Mouse (Mus musculus): Measurements from ENCODE around the gene Fam57b. TPM values are rescaled to one million over a fixed set of nuclear protein-coding genes. Genes with fewer than 3 reads are reported as not detected.

Gene Fam57b
- total RNA-seq, 1 experiment = 1.9 TPM

DNA sequence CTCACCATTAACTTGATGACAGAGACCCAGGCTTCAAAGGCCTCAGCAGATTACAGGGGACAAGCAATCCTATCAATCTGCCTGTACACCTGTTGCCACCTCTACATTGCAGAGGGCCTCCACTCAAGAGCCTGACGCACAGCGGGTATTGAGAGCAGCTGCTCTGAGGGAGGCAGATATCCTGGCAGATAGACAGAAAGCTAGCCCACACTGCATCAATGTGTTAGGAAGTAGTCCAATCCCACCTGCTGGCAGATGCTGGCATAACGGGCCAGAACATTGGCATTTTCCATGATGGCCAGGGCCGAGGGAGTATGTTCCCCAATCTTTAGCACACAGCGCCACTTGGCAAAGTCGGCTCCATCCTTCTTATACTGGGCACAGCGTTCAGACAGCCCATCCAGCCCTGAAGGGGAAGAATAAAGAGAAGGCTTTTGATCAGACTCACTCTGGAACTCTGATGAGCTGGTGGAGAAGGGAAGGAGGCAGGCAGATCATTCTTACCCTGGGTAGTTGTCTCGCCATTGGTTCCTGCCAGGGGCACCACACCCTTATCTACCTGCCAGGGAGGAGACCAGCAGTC, 1.0 kb upstream of the Fam57b start:
- no peak for TF ChIP-seq HCFC1 (IDR thresholded peaks at IDR 0.05; ENCODE audit: borderline replicate concordance, insufficient read depth, low read length)
- TF ChIP-seq ZC3H11A (IDR thresholded peaks at IDR 0.05; ENCODE audit: borderline replicate concordance, low read depth, low read length) = no peak
- TF ChIP-seq ZNF384 (IDR thresholded peaks at IDR 0.05; ENCODE audit: low read depth, low read length) = no peak
- no peak for TF ChIP-seq MAFK (IDR thresholded peaks at IDR 0.05; ENCODE audit: insufficient read depth, low read depth, low read length)
- TF ChIP-seq CHD2 (IDR thresholded peaks at IDR 0.05; ENCODE audit: low read depth, low read length) = no peak
- in situ Hi-C loops (cut with MboI; ENCODE audit: low sequenced_read_pairs in 2 of 2, unreplicated experiment in 2 of 2) = no loop called here
- Histone ChIP-seq H3K9me3 (ENCODE audit: control insufficient read depth, insufficient read depth, low read depth, low read length) (no peaks in the 10 kb centered on the region), H3K4me1 (ENCODE audit: control insufficient read depth in 2 of 2, insufficient read depth in 2 of 2, low read length in 2 of 2, poor library complexity in 1 of 2) (peaks cover 0 to 13% of the 10 kb centered on the region in 2 experiments; a peak in 1 of 4 replicates), H3K9ac (ENCODE audit: insufficient read depth, low read depth, low read length, poor library complexity, severe bottlenecking) (0 out of 2 replicates have a peak overlapping the region, but pooled peaks have one; percentile 13), H3K4me3 (ENCODE audit: insufficient read depth in 1 of 2, low read depth in 1 of 2, low read length in 2 of 2, poor library complexity in 1 of 2, severe bottlenecking in 1 of 2) (peak overlapping the region; percentile 91 to 96; a peak in 2 of 4 replicates), H3K36me3 (ENCODE audit: control insufficient read depth, insufficient read depth, low read length, poor library complexity, severe bottlenecking) (peaks cover 34% of the 10 kb centered on the region), H3K27ac (ENCODE audit: insufficient read depth, low read depth, low read length, poor library complexity, severe bottlenecking) (peak overlapping the region; percentile 16; the same call in 1 of the 2 replicates)
- DNase-seq (ENCODE audit: low read depth, low spot score) = no peak

DNA sequence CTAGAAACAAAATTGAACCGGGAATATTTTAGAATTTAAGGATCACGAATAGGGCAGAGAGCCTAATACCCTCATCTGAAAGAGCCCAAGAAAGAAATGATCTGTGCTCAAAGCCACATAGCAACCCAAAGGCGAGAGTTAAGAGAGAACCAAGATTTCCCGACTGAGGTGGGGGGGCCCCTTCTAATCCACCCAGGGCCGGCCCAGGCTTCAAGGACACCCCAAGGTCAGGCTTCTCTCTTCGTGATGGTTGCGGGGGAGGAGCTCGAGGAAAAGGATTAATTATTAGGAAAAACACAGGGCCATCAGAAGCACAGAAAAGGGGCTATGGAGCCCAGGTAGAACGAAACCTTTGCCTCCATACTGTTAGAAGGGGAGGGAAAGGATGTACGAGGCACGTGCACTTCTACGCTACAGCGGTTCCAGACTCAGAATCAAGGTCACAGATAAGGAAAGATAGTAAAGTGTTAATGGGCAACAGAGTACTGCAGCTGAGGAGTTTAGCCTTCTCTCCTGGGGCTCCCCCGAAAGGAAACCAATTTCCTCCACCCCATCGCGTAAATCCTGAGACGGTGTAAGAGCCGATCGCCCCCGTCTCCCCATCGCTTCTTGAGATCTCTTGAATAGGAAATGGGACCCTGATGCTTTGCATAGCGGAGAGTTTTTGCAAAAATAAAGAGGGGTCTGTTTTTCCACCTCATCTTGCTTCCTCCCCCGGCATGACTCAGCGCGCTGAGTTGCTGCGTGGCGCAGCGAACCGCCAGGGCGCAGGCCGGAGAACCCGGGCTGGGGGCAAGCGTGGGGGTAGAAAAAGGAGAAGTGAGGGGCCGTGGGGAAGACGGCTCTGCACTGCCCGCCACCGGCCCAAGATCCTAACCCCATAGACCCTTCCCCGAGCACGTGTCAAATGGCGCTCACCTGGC, 920 bp downstream of the Fam57b start:
- TF ChIP-seq HCFC1 (IDR thresholded peaks at IDR 0.05; ENCODE audit: borderline replicate concordance, insufficient read depth, low read length) (peak; percentile 19; the same call in 1 of the 2 replicates), MAFK (IDR thresholded peaks at IDR 0.05; ENCODE audit: insufficient read depth, low read depth, low read length) (peak; percentile 67), ZNF384 (IDR thresholded peaks at IDR 0.05; ENCODE audit: low read depth, low read length) (no peak)
- Histone ChIP-seq H3K9me3 (ENCODE audit: control insufficient read depth, insufficient read depth, low read depth, low read length) (no peaks in the 10 kb centered on the region), H3K36me3 (ENCODE audit: control insufficient read depth, insufficient read depth, low read length, poor library complexity, severe bottlenecking) (peaks cover 37% of the 10 kb centered on the region), H3K27ac (ENCODE audit: insufficient read depth, low read depth, low read length, poor library complexity, severe bottlenecking) (peak overlapping the region; percentile 70), H3K9ac (ENCODE audit: insufficient read depth, low read depth, low read length, poor library complexity, severe bottlenecking) (peak overlapping the region; percentile 89), H3K4me1 (ENCODE audit: control insufficient read depth in 2 of 2, insufficient read depth in 2 of 2, low read length in 2 of 2, poor library complexity in 1 of 2) (peaks cover 0 to 13% of the 10 kb centered on the region in 2 experiments; a peak in 1 of 4 replicates), H3K4me3 (ENCODE audit: insufficient read depth in 1 of 2, low read depth in 1 of 2, low read length in 2 of 2, poor library complexity in 1 of 2, severe bottlenecking in 1 of 2) (peak overlapping the region; percentile 91 to 96)
- DNase-seq (ENCODE audit: low read depth, low spot score) = no peak
- in situ Hi-C loops (cut with MboI; ENCODE audit: low sequenced_read_pairs in 2 of 2, unreplicated experiment in 2 of 2) = no loop called here

DNA sequence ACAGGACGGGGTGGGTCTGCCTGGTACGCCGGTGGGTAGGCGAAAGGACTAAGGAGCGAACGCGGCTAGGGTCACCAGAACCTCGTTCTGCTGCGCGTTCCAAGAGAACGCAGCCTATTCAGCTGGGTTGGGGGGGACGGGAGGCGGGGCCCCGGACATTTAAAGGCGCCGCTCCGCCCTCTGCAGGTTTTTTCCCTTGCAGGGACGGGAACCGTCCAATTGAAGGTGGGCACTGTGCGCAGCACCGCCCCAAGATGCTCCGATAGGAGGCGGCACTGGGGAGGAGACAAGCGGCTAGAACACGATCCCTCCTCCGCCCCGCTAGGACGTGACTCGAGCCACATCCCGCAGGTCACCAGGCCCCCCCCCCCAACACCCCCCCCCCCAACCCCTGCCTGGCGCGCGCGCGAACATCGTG, 1.6 kb downstream of the Fam57b start:
- peak; percentile 98 for DNase-seq (ENCODE audit: low read depth, low spot score)
- peak overlapping the region; percentile 92 for H3K27ac ChIP-seq (ENCODE audit: insufficient read depth, low read depth, low read length, poor library complexity, severe bottlenecking)
- H3K4me1 ChIP-seq (ENCODE audit: control insufficient read depth in 2 of 2, insufficient read depth in 2 of 2, low read length in 2 of 2, poor library complexity in 1 of 2) = peaks cover 0 to 13% of the 10 kb centered on the region in 2 experiments; a peak in 1 of 4 replicates
- H3K9ac ChIP-seq (ENCODE audit: insufficient read depth, low read depth, low read length, poor library complexity, severe bottlenecking) = peak overlapping the region; percentile 89
- no peaks in the 10 kb centered on the region for H3K9me3 ChIP-seq (ENCODE audit: control insufficient read depth, insufficient read depth, low read depth, low read length)
- H3K36me3 ChIP-seq (ENCODE audit: control insufficient read depth, insufficient read depth, low read length, poor library complexity, severe bottlenecking) = peaks cover 37% of the 10 kb centered on the region
- TF ChIP-seq ZNF384 (IDR thresholded peaks at IDR 0.05; ENCODE audit: low read depth, low read length) = 0 out of 2 replicates have a peak, but pooled peaks have one; percentile 38
- TF ChIP-seq MAFK (IDR thresholded peaks at IDR 0.05; ENCODE audit: insufficient read depth, low read depth, low read length) = no peak
- peak overlapping the region; percentile 91 to 96 for H3K4me3 ChIP-seq (ENCODE audit: insufficient read depth in 1 of 2, low read depth in 1 of 2, low read length in 2 of 2, poor library complexity in 1 of 2, severe bottlenecking in 1 of 2)
- in situ Hi-C loops (cut with MboI; ENCODE audit: low sequenced_read_pairs in 2 of 2, unreplicated experiment in 2 of 2) = no loop called here

DNA sequence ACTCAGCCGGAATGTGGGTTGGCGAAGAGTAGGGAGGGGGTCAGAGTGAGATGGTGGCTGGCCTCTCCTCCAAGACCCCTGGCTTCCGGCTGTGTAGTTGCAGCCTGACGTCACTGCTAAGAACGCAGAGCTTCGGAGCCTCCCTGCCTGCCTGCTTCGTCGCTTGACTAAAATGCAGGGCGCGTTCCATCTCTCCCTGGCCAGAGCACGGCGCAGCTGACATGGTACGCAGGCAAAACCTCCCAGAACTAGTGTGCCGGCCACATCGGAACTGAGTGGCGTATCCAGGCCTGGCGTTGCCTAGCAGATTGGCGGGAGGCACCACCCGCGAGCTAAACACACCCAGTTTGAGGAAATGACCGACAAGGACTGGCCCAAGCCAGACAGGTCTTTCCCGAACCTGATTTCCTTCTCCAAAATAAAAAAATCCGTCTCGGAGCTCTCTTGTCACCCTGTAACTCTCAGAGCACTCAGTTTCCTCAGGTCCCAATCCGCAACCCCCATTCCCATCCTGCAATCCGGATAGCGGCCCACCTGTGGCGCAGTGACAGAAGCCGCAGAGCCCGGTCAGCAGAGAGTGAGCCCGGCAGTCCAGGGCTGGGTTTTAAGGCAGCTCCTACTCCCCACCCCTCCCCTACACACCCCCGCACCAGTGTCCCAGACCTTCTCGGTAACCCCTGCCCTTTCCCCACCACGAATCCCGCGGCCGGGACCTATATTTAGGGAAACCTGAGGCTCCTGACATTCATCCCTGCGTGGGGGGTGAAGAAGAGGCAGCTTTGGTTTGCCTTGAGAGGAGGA, 2.2 kb downstream of the Fam57b start:
- peak; percentile 78 for DNase-seq (ENCODE audit: low read depth, low spot score)
- Histone ChIP-seq H3K9ac (ENCODE audit: insufficient read depth, low read depth, low read length, poor library complexity, severe bottlenecking) (peak overlapping the region; percentile 76), H3K4me3 (ENCODE audit: insufficient read depth in 1 of 2, low read depth in 1 of 2, low read length in 2 of 2, poor library complexity in 1 of 2, severe bottlenecking in 1 of 2) (peak overlapping the region; percentile 70 to 89), H3K36me3 (ENCODE audit: control insufficient read depth, insufficient read depth, low read length, poor library complexity, severe bottlenecking) (peaks cover 37% of the 10 kb centered on the region), H3K4me1 (ENCODE audit: control insufficient read depth in 2 of 2, insufficient read depth in 2 of 2, low read length in 2 of 2, poor library complexity in 1 of 2) (peaks cover 0 to 13% of the 10 kb centered on the region in 2 experiments; a peak in 1 of 4 replicates), H3K27ac (ENCODE audit: insufficient read depth, low read depth, low read length, poor library complexity, severe bottlenecking) (peak overlapping the region; percentile 92), H3K9me3 (ENCODE audit: control insufficient read depth, insufficient read depth, low read depth, low read length) (no peaks in the 10 kb centered on the region)
- TF ChIP-seq ZC3H11A (IDR thresholded peaks at IDR 0.05; ENCODE audit: borderline replicate concordance, low read depth, low read length) (no peak), MAFK (IDR thresholded peaks at IDR 0.05; ENCODE audit: insufficient read depth, low read depth, low read length) (peak; percentile 75), CHD2 (IDR thresholded peaks at IDR 0.05; ENCODE audit: low read depth, low read length) (no peak), HCFC1 (IDR thresholded peaks at IDR 0.05; ENCODE audit: borderline replicate concordance, insufficient read depth, low read length) (no peak), ZNF384 (IDR thresholded peaks at IDR 0.05; ENCODE audit: low read depth, low read length) (no peak)
- in situ Hi-C loops (cut with MboI; ENCODE audit: low sequenced_read_pairs in 2 of 2, unreplicated experiment in 2 of 2) = no loop called here

Measured in ES-E14 (cell line).